Comparison of ENCODE assay signal across 14 mouse cellular contexts in genomic region chr4:154913845-154914244, GRCm38 (mm10). TPM values are rescaled to one million over a fixed set of nuclear protein-coding genes. Genes with fewer than 3 reads are reported as not detected.
"Had no signal": no experiment of that assay in that cellular context is flagged by ENCODE, and none has a peak within 500 bp of the region (broad histone marks: within the 10 kb centered on the region; RNA-seq: fewer than 3 reads in every experiment).

No protein-coding gene starts in this region.

- H3K9ac ChIP-seq: limb, embryonic 12.5 days; lung, embryonic 15.5 days; midbrain, embryonic 13.5 days; neural tube, embryonic 15.5 days had no signal

- H3K27ac ChIP-seq: layer of hippocampus, adult 2 months; limb, embryonic 12.5 days; lung, embryonic 15.5 days; macrophage; midbrain, embryonic 13.5 days; neural tube, embryonic 15.5 days had no signal

- ATAC-seq: midbrain, embryonic 13.5 days had no signal

- DNase-seq: kidney, postnatal 10 days; kidney, postnatal 4 days; lung, postnatal 14 days; spleen, adult 18-20 months; thymus, postnatal 36 days had no signal

- H3K4me2 ChIP-seq: limb, embryonic 12.5 days; lung, embryonic 15.5 days; midbrain, embryonic 13.5 days; neural tube, embryonic 15.5 days had no signal

- H3K36me3 ChIP-seq: limb, embryonic 12.5 days; lung, embryonic 15.5 days; midbrain, embryonic 13.5 days; neural tube, embryonic 15.5 days had no signal

- H3K9me3 ChIP-seq: limb, embryonic 12.5 days; lung, embryonic 15.5 days; megakaryocyte, embryonic 14.5 days; midbrain, embryonic 13.5 days; neural tube, embryonic 15.5 days had no signal

- H3K27me3 ChIP-seq: limb, embryonic 12.5 days; lung, embryonic 15.5 days; midbrain, embryonic 13.5 days; neural tube, embryonic 15.5 days had no signal

- H3K4me3 ChIP-seq: layer of hippocampus, adult 2 months; limb, embryonic 12.5 days; lung, embryonic 15.5 days; megakaryocyte, embryonic 14.5 days; midbrain, embryonic 13.5 days; myocyte; neural tube, embryonic 15.5 days had no signal

RNA-seq across cellular contexts. Expression of gene Mmel1, which starts 44.5 kb away (rescaled TPM):
- total RNA-seq: liver, adult 2 months had no signal
- polyA plus RNA-seq: macrophage had no signal

RNA-seq across cellular contexts. Expression of gene Hes5, which starts 46.9 kb away (rescaled TPM):
- total RNA-seq: liver, adult 2 months had no signal
- polyA plus RNA-seq: liver, adult 2 months; macrophage; myocyte had no signal
